Mouse (Mus musculus) heart, postnatal 4 days (tissue): ENCODE measurements at regions not wholly inside any gene's neighbourhood (a gene's known extent, or its start where the extent isn't known, plus 50 kb on each side); places are given as distances from the start of the nearest gene placed in this dataset.

Experiments
- DNase-seq: peaks from one replicate; pipeline ENCODE4 v3.0.0; 2021

DNA sequence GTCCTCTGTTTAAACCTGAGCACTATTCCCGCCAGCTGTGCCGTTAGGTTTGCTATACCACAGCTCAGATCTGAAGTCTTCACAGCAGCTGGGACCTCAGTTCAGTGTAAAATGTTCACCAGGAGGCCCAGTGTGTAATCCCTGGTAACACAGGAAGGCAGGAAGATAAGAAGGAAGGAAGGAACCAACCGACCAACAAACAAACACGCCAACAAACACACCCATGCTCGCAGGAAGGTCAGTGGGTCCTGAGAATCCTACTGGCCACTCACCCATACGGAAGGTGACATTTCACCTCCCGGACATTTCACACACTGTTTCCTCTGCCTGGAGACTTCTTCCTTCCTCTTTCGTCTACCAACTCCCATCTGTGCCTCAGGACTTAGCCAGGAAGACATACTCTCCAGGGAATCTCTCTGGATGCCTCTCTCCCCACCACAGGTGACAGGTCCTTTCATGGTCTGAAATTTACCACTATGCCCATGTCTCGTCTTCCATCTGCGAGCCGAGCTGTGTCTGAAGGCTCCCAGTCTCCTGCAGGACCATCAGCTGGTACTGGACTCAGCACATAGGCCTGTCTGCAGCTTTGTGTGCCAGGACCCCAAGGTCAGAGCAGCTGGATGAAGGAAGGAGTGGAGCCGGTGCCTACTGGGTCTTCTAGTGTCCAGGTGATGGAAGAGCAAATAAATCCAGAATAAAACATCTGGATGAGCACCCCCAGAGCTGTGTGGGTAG lies 61.1 kb upstream of the Xpa start:
- DNase-seq: no peak

DNA sequence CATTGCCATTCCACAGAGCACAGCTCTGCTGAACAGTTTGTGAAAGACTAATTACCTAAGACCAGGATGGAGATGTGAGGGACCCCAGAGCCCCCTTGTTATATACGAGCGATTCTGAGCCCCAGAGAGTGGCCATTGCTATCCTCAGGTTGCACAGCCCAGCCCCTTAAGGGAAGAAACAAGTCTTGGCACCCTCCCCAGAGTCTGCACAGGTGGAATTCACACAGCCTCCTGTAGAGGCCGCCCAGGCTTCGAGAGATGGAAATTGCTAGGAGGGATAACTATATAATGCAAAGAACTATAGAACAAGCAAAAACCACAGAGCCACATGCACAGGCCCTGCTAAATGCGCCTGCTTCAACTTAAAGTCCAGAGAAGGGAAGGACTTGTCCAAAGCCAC lies 62.7 kb upstream of the Xpa start:
- DNase-seq: peak; percentile 56

DNA sequence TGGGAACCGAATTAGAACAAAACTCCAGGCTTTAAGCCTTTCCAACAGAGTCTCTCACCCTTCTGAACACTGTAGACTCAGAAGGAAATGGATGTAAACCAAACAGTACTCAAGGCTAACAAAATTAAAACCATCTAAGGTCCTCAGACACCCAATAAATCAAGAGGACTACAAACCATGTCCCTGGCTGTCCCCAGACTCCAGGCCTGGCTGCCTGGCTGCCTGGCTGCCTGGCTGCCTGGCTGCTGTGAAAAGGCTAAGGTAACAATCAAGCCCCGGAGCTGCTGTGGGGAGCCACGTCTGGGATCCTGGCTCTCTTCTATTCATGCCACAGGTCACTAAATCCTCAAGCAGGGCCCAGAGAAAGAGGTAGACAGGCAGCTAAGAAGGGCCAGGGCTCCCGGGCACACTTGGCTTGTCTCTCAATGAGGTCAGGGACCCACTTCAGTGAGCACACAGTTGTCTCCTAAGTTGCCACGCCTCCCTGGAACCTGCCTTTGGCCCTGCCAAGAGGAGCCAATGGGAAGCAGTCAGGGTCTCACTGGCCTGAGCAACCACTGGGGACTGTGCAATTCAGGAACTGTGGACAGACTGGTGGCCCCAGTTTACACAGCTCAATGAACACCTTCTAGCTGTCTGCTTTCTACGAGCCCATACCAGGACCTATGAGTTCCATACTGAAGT lies 72.6 kb upstream of the Xpa start:
- no peak for DNase-seq

DNA sequence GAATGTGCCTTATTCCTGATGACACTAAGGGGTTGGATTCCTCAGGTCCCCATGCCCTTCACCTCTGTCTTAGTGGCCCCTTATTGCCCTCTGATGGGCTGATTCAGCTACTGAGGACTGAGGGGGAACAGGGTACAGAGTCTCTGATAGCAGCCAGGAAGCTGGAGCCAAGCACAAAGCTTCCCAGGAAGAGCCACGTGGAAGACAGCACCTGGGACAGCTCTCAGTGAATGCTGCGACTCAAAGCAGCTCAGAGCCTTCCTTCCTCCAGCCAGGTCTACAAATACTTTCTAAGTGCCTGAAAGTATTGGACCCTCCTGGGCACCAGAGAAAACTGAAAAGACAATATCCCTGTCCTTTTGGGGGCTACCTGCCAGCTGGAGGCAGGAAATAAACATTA lies 72.3 kb upstream of the Foxe1 start:
- DNase-seq: no peak

DNA sequence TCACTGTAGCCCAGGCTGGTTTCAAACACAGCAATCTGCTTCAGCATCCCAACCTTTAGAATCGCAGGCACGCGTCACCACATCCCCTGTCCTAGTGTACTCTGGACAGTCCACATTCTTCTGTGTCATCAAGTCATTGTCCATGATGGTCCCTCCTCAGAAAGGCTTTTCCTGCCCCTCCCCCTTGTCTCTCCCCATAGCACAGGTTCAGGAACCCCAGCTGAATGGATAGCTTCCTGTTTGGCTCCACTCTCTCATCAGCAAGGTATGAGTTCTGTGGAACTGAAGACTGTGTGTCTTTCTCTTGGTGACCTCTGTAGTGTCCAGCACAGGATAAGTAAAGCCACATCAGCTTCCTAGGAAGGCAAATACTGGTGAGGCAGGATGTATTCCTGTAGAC lies 67.6 kb upstream of the Foxe1 start:
- DNase-seq: no peak

DNA sequence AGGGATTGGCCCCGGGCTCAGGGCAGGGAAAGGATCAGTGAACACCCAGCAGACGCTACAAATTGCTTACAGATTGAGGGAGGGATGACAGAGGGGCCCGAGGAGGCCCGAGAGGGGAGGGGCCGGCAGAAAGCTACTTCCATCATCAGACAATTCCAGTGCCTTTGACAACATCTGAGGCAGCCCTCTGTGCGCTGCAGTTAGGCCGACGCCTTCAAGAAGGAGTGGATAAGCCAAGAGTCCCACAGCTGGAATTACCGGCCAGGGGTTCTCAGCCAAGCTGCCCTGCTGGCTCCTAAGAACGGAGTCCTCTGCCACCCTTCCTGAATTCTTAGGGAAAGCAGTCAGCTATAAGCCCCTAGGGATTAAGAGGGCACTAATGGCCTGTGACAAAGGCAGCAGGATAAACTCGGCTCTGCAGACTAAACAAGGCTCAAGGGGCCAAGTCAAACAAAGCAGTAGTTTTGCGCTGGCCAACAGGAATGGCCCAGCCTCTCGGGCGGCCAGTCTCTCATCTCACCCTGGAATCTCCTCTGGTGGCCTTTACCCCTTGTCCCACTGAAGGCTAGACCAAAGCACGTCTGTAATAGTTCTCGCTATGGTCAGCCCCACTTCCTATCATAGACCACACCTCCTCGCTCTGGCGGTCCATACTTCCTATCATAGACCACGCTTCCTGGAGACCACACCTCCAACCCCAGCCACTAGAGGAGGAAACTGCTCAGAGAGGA lies 66.4 kb upstream of the Foxe1 start:
- DNase-seq: peak; percentile 20

DNA sequence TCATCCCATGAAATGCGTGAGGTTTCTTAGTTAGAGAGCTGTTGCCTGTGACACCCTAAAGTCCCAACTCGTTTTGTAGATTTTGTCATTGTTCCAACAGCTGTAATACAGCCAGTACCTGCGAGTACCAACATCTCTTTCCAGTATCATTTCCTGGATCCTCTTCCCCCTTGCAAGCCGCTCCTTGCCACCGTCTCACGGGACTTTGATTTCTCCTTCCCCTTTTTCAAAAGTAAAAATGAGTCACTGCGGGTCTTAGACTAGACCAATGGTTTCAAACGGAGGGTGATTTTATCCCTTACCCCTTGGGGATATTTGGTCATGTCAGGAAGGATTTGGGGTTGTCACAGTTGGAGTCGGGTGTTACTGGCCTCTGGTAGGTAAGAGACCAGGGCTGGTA lies 56.5 kb upstream of the Foxe1 start:
- DNase-seq: no peak

DNA sequence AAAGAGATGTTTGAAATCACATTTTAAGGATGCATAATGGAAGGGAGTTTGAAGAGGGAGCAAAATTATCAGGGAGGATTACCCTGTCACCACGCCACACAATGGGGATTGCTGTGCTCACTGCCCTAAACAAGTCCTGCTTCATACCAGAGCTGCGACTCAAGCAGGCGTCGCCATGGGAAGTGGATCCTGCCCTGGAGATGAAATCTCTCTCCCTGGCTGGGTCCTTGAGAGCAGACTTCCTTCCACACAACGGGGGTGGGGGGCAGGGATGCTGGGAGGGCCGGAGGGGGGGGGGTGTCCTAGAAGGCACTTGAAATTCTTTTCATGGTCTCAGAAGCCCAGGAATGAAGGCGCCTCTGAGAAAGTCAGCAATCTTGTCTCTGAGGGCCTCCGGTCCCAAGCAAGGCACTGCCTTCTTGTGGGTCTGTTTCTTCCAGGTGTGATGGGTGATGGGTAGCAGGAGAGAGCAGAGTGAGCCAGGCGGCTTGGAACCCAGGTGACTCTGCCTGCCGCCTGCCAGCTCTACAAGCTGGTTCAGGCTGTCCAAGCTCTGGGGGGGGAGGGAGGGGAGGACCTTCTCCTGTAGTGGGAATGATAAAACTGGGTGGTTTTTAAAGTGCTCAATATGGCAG lies 51.7 kb upstream of the Foxe1 start:
- no peak for DNase-seq
